8 mouse cellular contexts compared by ENCODE assay signal in genomic region chr8:3676993-3677579, GRCm38 (mm10). TPM values are rescaled to one million over a fixed set of nuclear protein-coding genes. Genes with fewer than 3 reads are reported as not detected.
DNase-seq lines count a peak whose midpoint lies in the region; ATAC-seq lines count a peak whose summit lies in the region.

No protein-coding gene starts in this region.

- no peak for ATAC-seq in forebrain, embryonic 15.5 days (replicated peaks)
- 0 out of 2 replicates have a peak, but pooled peaks have one; percentile 1 for ATAC-seq in midbrain, embryonic 11.5 days (ENCODE audit: low FRiP score)

- no peaks in the 10 kb centered on the region for H3K27me3 ChIP-seq in forebrain, embryonic 15.5 days
- H3K27me3 ChIP-seq in midbrain, embryonic 11.5 days (ENCODE audit: control insufficient read depth, insufficient read depth, low read length) = no peaks in the 10 kb centered on the region

- DNase-seq in cerebellum, adult 9-11 months = peak; percentile 41
- DNase-seq in cerebellum, adult 11 months = no peak
- DNase-seq in Muller cell, postnatal 12 days (ENCODE audit: inconsistent ontology term) = peak; percentile 42
- peak; percentile 28 for DNase-seq in large intestine, adult 2 months (ENCODE audit: low read depth, low spot score)
- DNase-seq in midbrain, embryonic 11.5 days (ENCODE audit: low spot score, missing footprints) = peak; percentile 87
- DNase-seq in gastrocnemius, postnatal 10 days = no peak
- no peak for DNase-seq in right cerebral cortex, postnatal 36 days (ENCODE audit: low spot score in 2 of 2)

- peak overlapping the region; percentile 83 for H3K4me2 ChIP-seq in forebrain, embryonic 15.5 days (replicated peaks)
- peak overlapping the region; percentile 80 for H3K4me2 ChIP-seq in midbrain, embryonic 11.5 days

- H3K4me1 ChIP-seq in forebrain, embryonic 15.5 days = peaks cover 33% of the 10 kb centered on the region
- H3K4me1 ChIP-seq in midbrain, embryonic 11.5 days (ENCODE audit: control insufficient read depth, insufficient read depth, low read length) = peaks cover 9% of the 10 kb centered on the region; the same call in 1 of the 2 replicates

- H3K27ac ChIP-seq in forebrain, embryonic 15.5 days (replicated peaks) = peak overlapping the region; percentile 86; the same call in 1 of the 2 replicates
- peak overlapping the region; percentile 78; the same call in 1 of the 2 replicates for H3K27ac ChIP-seq in midbrain, embryonic 11.5 days (ENCODE audit: low read depth, low read length)

- 1% methylated on average over 15 of the region's 15 CpGs for WGBS in forebrain, embryonic 15.5 days
- under 1% methylated on average over 15 of the region's 15 CpGs for WGBS in large intestine, adult 2 months
- 8% methylated on average over 15 of the region's 15 CpGs for WGBS in midbrain, embryonic 11.5 days

- H3K9ac ChIP-seq in forebrain, embryonic 15.5 days (replicated peaks) = peak overlapping the region; percentile 97
- H3K9ac ChIP-seq in midbrain, embryonic 11.5 days (ENCODE audit: low read length) = peak overlapping the region; percentile 93

- H3K9me3 ChIP-seq in forebrain, embryonic 15.5 days = no peaks in the 10 kb centered on the region
- H3K9me3 ChIP-seq in midbrain, embryonic 11.5 days (ENCODE audit: control insufficient read depth, low read length) = no peaks in the 10 kb centered on the region

- H3K36me3 ChIP-seq in forebrain, embryonic 15.5 days = peaks cover 28% of the 10 kb centered on the region
- H3K36me3 ChIP-seq in midbrain, embryonic 11.5 days (ENCODE audit: control insufficient read depth, insufficient read depth, low read length) = peaks cover 10% of the 10 kb centered on the region; the same call in 1 of the 2 replicates

- peak overlapping the region; percentile 99 for H3K4me3 ChIP-seq in forebrain, embryonic 15.5 days
- peak overlapping the region; percentile 85 for H3K4me3 ChIP-seq in midbrain, embryonic 11.5 days (ENCODE audit: low read depth, low read length)

RNA-seq across cellular contexts. Expression of gene Trappc5, which starts 1.0 kb away (rescaled TPM):
- polyA plus RNA-seq in forebrain, embryonic 15.5 days (2015; fragmentation: Nextera tagmentation; extraction: Ambion mirVana) = 59.4 and 60.7 TPM in 2 replicates
- polyA plus RNA-seq in large intestine, adult 2 months (2012; rRNA removed) = 22.8 and 27.4 TPM in 2 replicates
- 41.0 and 43.3 TPM in 2 replicates for polyA plus RNA-seq in midbrain, embryonic 11.5 days (2014; fragmentation: Nextera tagmentation; extraction: Ambion mirVana)
- total RNA-seq in gastrocnemius, postnatal 10 days (2021) = 10 to 100 TPM; 24.2 to 24.9 TPM

RNA-seq across cellular contexts. Expression of gene Fcor, which starts 4.9 kb away (rescaled TPM):
- 9.1 and 17.3 TPM in 2 replicates for polyA plus RNA-seq in forebrain, embryonic 15.5 days (2015; fragmentation: Nextera tagmentation; extraction: Ambion mirVana)
- polyA plus RNA-seq in large intestine, adult 2 months (2012; rRNA removed) = 3.6 and 5.8 TPM in 2 replicates
- 5.4 and 6.8 TPM in 2 replicates for polyA plus RNA-seq in midbrain, embryonic 11.5 days (2014; fragmentation: Nextera tagmentation; extraction: Ambion mirVana)
- 1 to 10 TPM; 1.6 to 2.0 TPM for total RNA-seq in gastrocnemius, postnatal 10 days (2021)

RNA-seq across cellular contexts. Expression of gene Mcemp1, which starts 11.5 kb away (rescaled TPM):
- polyA plus RNA-seq in forebrain, embryonic 15.5 days (2015; fragmentation: Nextera tagmentation; extraction: Ambion mirVana) = 0.20 and 0.22 TPM in 2 replicates
- 0.59 and 0.63 TPM in 2 replicates for polyA plus RNA-seq in large intestine, adult 2 months (2012; rRNA removed)
- polyA plus RNA-seq in midbrain, embryonic 11.5 days (2014; fragmentation: Nextera tagmentation; extraction: Ambion mirVana) = 0.20 and 0.28 TPM in 2 replicates
- total RNA-seq in gastrocnemius, postnatal 10 days (2021) = under 1 TPM in 1 of 2 experiments, not detected in 1; 0.41 TPM

RNA-seq across cellular contexts. Expression of gene Fcer2a, which starts 16.9 kb away (rescaled TPM):
- 0.37 and 0.47 TPM in 2 replicates for polyA plus RNA-seq in forebrain, embryonic 15.5 days (2015; fragmentation: Nextera tagmentation; extraction: Ambion mirVana)
- polyA plus RNA-seq in large intestine, adult 2 months (2012; rRNA removed) = 2.8 and 5.0 TPM in 2 replicates
- polyA plus RNA-seq in midbrain, embryonic 11.5 days (2014; fragmentation: Nextera tagmentation; extraction: Ambion mirVana) = 0.11 and 0.27 TPM in 2 replicates
- total RNA-seq in gastrocnemius, postnatal 10 days (2021) = 1 to 10 TPM; 1.1 to 1.4 TPM

RNA-seq across cellular contexts. Expression of gene Retn, which starts 21.5 kb away (rescaled TPM):
- polyA plus RNA-seq in forebrain, embryonic 15.5 days (2015; fragmentation: Nextera tagmentation; extraction: Ambion mirVana) = 0.42 TPM in 1 of 2 replicates, not detected in the other
- 2.9 and 11.9 TPM in 2 replicates for polyA plus RNA-seq in large intestine, adult 2 months (2012; rRNA removed)
- 0.15 TPM in 1 of 2 replicates, not detected in the other for polyA plus RNA-seq in midbrain, embryonic 11.5 days (2014; fragmentation: Nextera tagmentation; extraction: Ambion mirVana)
- total RNA-seq in gastrocnemius, postnatal 10 days (2021) = under 1 TPM; 0.61 to 0.75 TPM

Comparison
In these comparisons a context has a peak if more than half of its experiments do, and no peak if none do; other contexts are left out.
1. DNase-seq: peak in cerebellum, adult 9-11 months (single experiment), Muller cell, postnatal 12 days (single experiment), large intestine, adult 2 months (single experiment) and midbrain, embryonic 11.5 days (single experiment); none in cerebellum, adult 11 months (single experiment), gastrocnemius, postnatal 10 days (single experiment) and right cerebral cortex, postnatal 36 days (0 of 2).